Comparison of ENCODE assay signal across 20 mouse cellular contexts in the genomic region with DNA sequence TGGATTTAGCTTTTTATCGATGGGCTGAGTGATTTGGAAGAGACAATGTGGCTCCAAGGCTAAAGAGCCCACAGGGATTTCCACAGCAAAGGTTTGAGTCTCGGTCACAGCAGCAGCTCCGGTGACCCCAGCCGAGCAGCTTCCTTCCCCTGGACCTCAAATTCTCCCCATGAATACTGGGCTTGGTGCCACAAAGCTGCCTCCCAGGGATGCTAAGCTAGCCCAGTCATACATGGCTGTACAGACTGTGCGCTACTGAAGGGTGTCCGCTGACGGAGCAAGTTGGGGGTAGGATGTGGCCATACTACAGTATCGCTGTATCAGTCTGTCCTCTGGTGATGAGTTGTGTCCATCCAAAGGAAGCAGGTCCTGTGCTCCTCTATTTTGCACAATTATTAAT. TPM values are rescaled to one million over a fixed set of nuclear protein-coding genes. Genes with fewer than 3 reads are reported as not detected.
A peak's percentile ranks its signal among the peaks of the same experiment; 100 is the strongest.
DNase-seq lines count a peak whose midpoint lies in the region; TF ChIP-seq lines count a peak whose summit lies in the region.
"Had no signal": no experiment of that assay in that cellular context is flagged by ENCODE, and none has a peak within 500 bp of the region (broad histone marks: within the 10 kb centered on the region; RNA-seq: fewer than 3 reads in every experiment).

No protein-coding gene starts in this region.

- WGBS in cerebellum, adult 2 months: 79% methylated on average over 8 of the region's 8 CpGs
- 86% methylated on average over 8 of the region's 8 CpGs for WGBS in bone marrow, adult 2 months

- no peak overlapping the region for H3K27ac ChIP-seq in cerebellum, adult 2 months (ENCODE audit: insufficient read depth, low read length)
- peak overlapping the region; percentile 29; the same call in 1 of the 2 replicates for H3K27ac ChIP-seq in bone marrow, adult 2 months (ENCODE audit: control insufficient read depth, insufficient read depth, low read depth, low read length, poor library complexity)
- H3K27ac ChIP-seq: embryonic facial prominence, embryonic 10.5 days; embryonic facial prominence, embryonic 12.5 days; forebrain, embryonic 13.5 days; forebrain, embryonic 15.5 days had no signal

- TF ChIP-seq CTCF in cerebellum, adult 2 months (IDR thresholded peaks at IDR 0.05; ENCODE audit: borderline replicate concordance, insufficient read depth, low read depth, low read length): no peak
- no peak for TF ChIP-seq CTCF in bone marrow, adult 2 months (IDR thresholded peaks at IDR 0.05; ENCODE audit: control insufficient read depth, insufficient read depth, low read length)

- H3K4me1 ChIP-seq in cerebellum, adult 2 months (ENCODE audit: control insufficient read depth, insufficient read depth, low read length): peaks cover 4% of the 10 kb centered on the region
- H3K4me1 ChIP-seq in bone marrow, adult 2 months (ENCODE audit: control insufficient read depth, insufficient read depth, low read length): peaks cover 2% of the 10 kb centered on the region; the same call in 1 of the 2 replicates

- H3K4me3 ChIP-seq in cerebellum, adult 2 months (replicated peaks; ENCODE audit: insufficient read depth, low read depth, low read length): no peak overlapping the region
- no peak overlapping the region for H3K4me3 ChIP-seq in bone marrow, adult 2 months (replicated peaks; ENCODE audit: control insufficient read depth, low read depth, low read length)
- H3K4me3 ChIP-seq: embryonic facial prominence, embryonic 10.5 days; embryonic facial prominence, embryonic 12.5 days; forebrain, embryonic 13.5 days; forebrain, embryonic 15.5 days had no signal

- DNase-seq in cerebellum, adult 9-10 months: peak; percentile 11
- DNase-seq in cerebellum, adult 2 months: no peak
- DNase-seq in heart, adult 11 months: peak; percentile 89
- DNase-seq in heart, postnatal 4 days: no peak
- no peak for DNase-seq in gastrocnemius, adult 18-20 months (ENCODE audit: low spot score)
- DNase-seq: adrenal gland, adult 8-10 months; adrenal gland, postnatal 14 days; adrenal gland, postnatal 36 days; B cell, adult 2 months; cerebellum, adult 11-12 months; cerebellum, postnatal 10 days; cerebellum, postnatal 25 days; forebrain, postnatal 0 days had no signal

- H3K27me3 ChIP-seq in cerebellum, adult 2 months (ENCODE audit: control insufficient read depth, insufficient read depth, low read length): no peaks in the 10 kb centered on the region; the same call in 1 of the 2 replicates
- H3K27me3 ChIP-seq: CH12.LX; embryonic facial prominence, embryonic 12.5 days; forebrain, embryonic 13.5 days; forebrain, embryonic 15.5 days; Patski had no signal

- no peak for TF ChIP-seq POLR2A in cerebellum, adult 2 months (IDR thresholded peaks at IDR 0.05; ENCODE audit: borderline replicate concordance, insufficient read depth, low read length)
- TF ChIP-seq POLR2A in bone marrow, adult 2 months (IDR thresholded peaks at IDR 0.05; ENCODE audit: borderline replicate concordance, control insufficient read depth, low read depth, low read length): no peak

RNA-seq across cellular contexts. Expression of gene R3hcc1l, which starts 2.9 kb away (rescaled TPM):
- 12.1 and 13.3 TPM in 2 replicates for polyA plus RNA-seq in cerebellum, adult 2 months (2012; rRNA removed)
- 10 to 100 TPM; 17.7 to 18.0 TPM for total RNA-seq in heart, postnatal 4 days (2021)
- polyA plus RNA-seq in bone marrow, adult 2 months (2011; ENCODE audit: insufficient read depth, insufficient read length, low replicate concordance, missing spikeins): 11.9 and 21.7 TPM in 2 replicates
- total RNA-seq in gastrocnemius, adult 18-20 months (2021): 10 to 100 TPM; 12.1 to 12.3 TPM

Comparison
In these comparisons a context has a peak if more than half of its experiments do, and no peak if none do; other contexts are left out.
1. DNase-seq: peak in cerebellum, adult 9-10 months (single experiment) and heart, adult 11 months (single experiment); none in cerebellum, adult 2 months (0 of 2), heart, postnatal 4 days (single experiment) and gastrocnemius, adult 18-20 months (single experiment).